Mouse (Mus musculus): ENCODE data around the gene Aaas. TPM values are rescaled to one million over a fixed set of nuclear protein-coding genes. Genes with fewer than 3 reads are reported as not detected.

The Aaas gene
- polyA plus RNA-seq, 1 experiment = not detected

DNA sequence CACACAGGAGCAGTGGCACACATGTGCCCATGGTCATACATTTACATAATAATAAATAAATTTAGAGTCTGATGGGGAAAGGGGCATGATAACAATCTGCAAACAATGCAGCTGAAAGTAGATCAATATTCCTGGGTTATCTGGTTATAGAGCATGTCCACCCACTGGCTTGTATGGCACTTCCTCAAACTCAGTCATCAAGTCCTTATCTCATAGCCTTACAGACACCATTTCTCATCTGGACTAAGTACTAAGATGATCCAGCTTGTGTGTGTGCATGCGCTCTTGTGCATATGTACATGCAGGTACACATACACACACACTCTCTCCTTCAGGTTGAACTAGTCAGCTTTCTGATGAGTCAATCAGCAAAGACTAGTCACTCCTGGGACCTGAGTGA, 14.1 kb upstream of the Aaas start:
- peaks cover 15% of the 10 kb centered on the region; the same call in 1 of the 2 replicates for H3K4me1 ChIP-seq (ENCODE audit: control insufficient read depth, insufficient read depth, low read length)
- no peak overlapping the region for H3K27ac ChIP-seq (ENCODE audit: insufficient read depth, low read depth, low read length)
- H3K4me3 ChIP-seq (ENCODE audit: insufficient read depth, low read depth, low read length) = no peak overlapping the region
- TF ChIP-seq POLR2A (IDR thresholded peaks at IDR 0.05; ENCODE audit: insufficient read depth, low read depth, low read length) = no peak
- no peak for TF ChIP-seq CTCF (IDR thresholded peaks at IDR 0.05; ENCODE audit: insufficient read depth, low read depth, low read length)
- 86% methylated on average over 1 of the region's 1 CpGs for WGBS

- H3K27ac ChIP-seq (ENCODE audit: insufficient read depth, low read depth, low read length) = no peak overlapping the region
- 13% methylated on average over 14 of the region's 14 CpGs for WGBS
- TF ChIP-seq CTCF (IDR thresholded peaks at IDR 0.05; ENCODE audit: insufficient read depth, low read depth, low read length) (no peak), POLR2A (IDR thresholded peaks at IDR 0.05; ENCODE audit: insufficient read depth, low read depth, low read length) (no peak)
- H3K4me1 ChIP-seq (ENCODE audit: control insufficient read depth, insufficient read depth, low read length) = peaks cover 30% of the 10 kb centered on the region
- peak overlapping the region; percentile 36 for H3K4me3 ChIP-seq (ENCODE audit: insufficient read depth, low read depth, low read length)
These were observed 12.1 kb upstream of the Aaas start for GRCm38 (mm10) chr15:102362648-102363047.

GRCm38 (mm10) chr15:102358834-102359233, 8.3 kb upstream of the Aaas start:
- Histone ChIP-seq H3K27ac (ENCODE audit: insufficient read depth, low read depth, low read length) (no peak overlapping the region), H3K4me3 (ENCODE audit: insufficient read depth, low read depth, low read length) (no peak overlapping the region), H3K4me1 (ENCODE audit: control insufficient read depth, insufficient read depth, low read length) (peaks cover 39% of the 10 kb centered on the region)
- WGBS = 40% methylated on average over 5 of the region's 5 CpGs
- TF ChIP-seq POLR2A (IDR thresholded peaks at IDR 0.05; ENCODE audit: insufficient read depth, low read depth, low read length) (no peak), CTCF (IDR thresholded peaks at IDR 0.05; ENCODE audit: insufficient read depth, low read depth, low read length) (no peak)

GRCm38 (mm10) chr15:102358126-102358525, 7.6 kb upstream of the Aaas start:
- 21% methylated on average over 25 of the region's 25 CpGs for WGBS
- peaks cover 39% of the 10 kb centered on the region for H3K4me1 ChIP-seq (ENCODE audit: control insufficient read depth, insufficient read depth, low read length)
- no peak overlapping the region for H3K27ac ChIP-seq (ENCODE audit: insufficient read depth, low read depth, low read length)
- TF ChIP-seq CTCF (IDR thresholded peaks at IDR 0.05; ENCODE audit: insufficient read depth, low read depth, low read length) (no peak), POLR2A (IDR thresholded peaks at IDR 0.05; ENCODE audit: insufficient read depth, low read depth, low read length) (no peak)
- no peak overlapping the region for H3K4me3 ChIP-seq (ENCODE audit: insufficient read depth, low read depth, low read length)

GRCm38 (mm10) chr15:102356501-102357325, 6.1 kb upstream of the Aaas start:
- WGBS = 67% methylated on average over 16 of the region's 16 CpGs
- Histone ChIP-seq H3K4me3 (ENCODE audit: insufficient read depth, low read depth, low read length) (no peak overlapping the region), H3K4me1 (ENCODE audit: control insufficient read depth, insufficient read depth, low read length) (peaks cover 32% of the 10 kb centered on the region), H3K27ac (ENCODE audit: insufficient read depth, low read depth, low read length) (no peak overlapping the region)
- TF ChIP-seq POLR2A (IDR thresholded peaks at IDR 0.05; ENCODE audit: insufficient read depth, low read depth, low read length) = no peak
- no peak for TF ChIP-seq CTCF (IDR thresholded peaks at IDR 0.05; ENCODE audit: insufficient read depth, low read depth, low read length)

GRCm38 (mm10) chr15:102355871-102356441, 5.4 kb upstream of the Aaas start:
- Histone ChIP-seq H3K4me1 (ENCODE audit: control insufficient read depth, insufficient read depth, low read length) (peaks cover 32% of the 10 kb centered on the region), H3K27ac (ENCODE audit: insufficient read depth, low read depth, low read length) (0 out of 2 replicates have a peak overlapping the region, but pooled peaks have one; percentile 15)
- WGBS = 8% methylated on average over 38 of the region's 38 CpGs

GRCm38 (mm10) chr15:102355134-102355870, 4.7 kb upstream of the Aaas start:
- 0 out of 2 replicates have a peak overlapping the region, but pooled peaks have one; percentile 15 for H3K27ac ChIP-seq (ENCODE audit: insufficient read depth, low read depth, low read length)
- WGBS = under 1% methylated on average over 49 of the region's 49 CpGs
- H3K4me1 ChIP-seq (ENCODE audit: control insufficient read depth, insufficient read depth, low read length) = peaks cover 30% of the 10 kb centered on the region
- peak overlapping the region; percentile 50 for H3K4me3 ChIP-seq (ENCODE audit: insufficient read depth, low read depth, low read length)
- TF ChIP-seq CTCF (IDR thresholded peaks at IDR 0.05; ENCODE audit: insufficient read depth, low read depth, low read length) = no peak
- TF ChIP-seq POLR2A (IDR thresholded peaks at IDR 0.05; ENCODE audit: insufficient read depth, low read depth, low read length) = no peak

More at GRCm38 (mm10) chr15:102355871-102356441, 5.4 kb upstream of the Aaas start:
- TF ChIP-seq CTCF (IDR thresholded peaks at IDR 0.05; ENCODE audit: insufficient read depth, low read depth, low read length) = no peak
- no peak for TF ChIP-seq POLR2A (IDR thresholded peaks at IDR 0.05; ENCODE audit: insufficient read depth, low read depth, low read length)
- peak overlapping the region; percentile 50 for H3K4me3 ChIP-seq (ENCODE audit: insufficient read depth, low read depth, low read length)

DNA sequence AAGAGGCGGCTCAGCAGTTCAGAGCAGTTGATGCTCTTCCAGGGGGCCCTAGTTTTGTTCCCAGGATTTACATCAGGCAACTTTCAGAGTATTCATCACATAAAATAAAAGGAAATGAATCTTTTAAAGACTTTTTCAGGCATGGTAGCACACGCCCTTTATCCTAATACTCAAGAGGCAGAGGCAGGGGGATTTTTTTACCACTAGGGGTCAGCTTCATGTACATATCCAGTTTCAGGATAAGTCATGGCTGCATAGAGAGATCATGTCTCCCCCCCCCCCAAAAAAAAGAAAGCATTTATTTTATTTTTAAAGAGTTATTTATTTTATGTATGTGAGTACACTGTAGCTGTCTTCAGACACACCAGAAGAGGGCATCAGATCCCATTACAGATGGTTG, 3.4 kb upstream of the Aaas start:
- H3K27ac ChIP-seq (ENCODE audit: insufficient read depth, low read depth, low read length) = no peak overlapping the region
- H3K4me3 ChIP-seq (ENCODE audit: insufficient read depth, low read depth, low read length) = no peak overlapping the region
- H3K4me1 ChIP-seq (ENCODE audit: control insufficient read depth, insufficient read depth, low read length) = peaks cover 24% of the 10 kb centered on the region
- WGBS = 84% methylated on average over 2 of the region's 2 CpGs
- TF ChIP-seq CTCF (IDR thresholded peaks at IDR 0.05; ENCODE audit: insufficient read depth, low read depth, low read length) (no peak), POLR2A (IDR thresholded peaks at IDR 0.05; ENCODE audit: insufficient read depth, low read depth, low read length) (no peak)

All from olfactory bulb, adult 2 months (tissue).